ENCODE assay signal across 9 mouse cellular contexts in genomic region chr10:79985334-79986231, GRCm38 (mm10). TPM values are rescaled to one million over a fixed set of nuclear protein-coding genes. Genes with fewer than 3 reads are reported as not detected.
A peak's percentile ranks its signal among the peaks of the same experiment; 100 is the strongest.
DNase-seq lines count a peak whose midpoint lies in the region; ATAC-seq and TF ChIP-seq lines count a peak whose summit lies in the region.
"Had no signal": no experiment of that assay in that cellular context is flagged by ENCODE, and none has a peak within 500 bp of the region (broad histone marks: within the 10 kb centered on the region; RNA-seq: fewer than 3 reads in every experiment).

No protein-coding gene starts in this region.

- H3K27me3 ChIP-seq in E14TG2a.4 (ENCODE audit: insufficient read depth, low read length), result peaks cover 22% of the 10 kb centered on the region
- H3K27me3 ChIP-seq in forebrain, embryonic 14.5 days (replicated peaks; ENCODE audit: control insufficient read depth, insufficient read depth, low read length), result peaks cover 36% of the 10 kb centered on the region
- no peaks in the 10 kb centered on the region for H3K27me3 ChIP-seq in lung, embryonic 14.5 days (ENCODE audit: insufficient read depth, low read length)

- H3K36me3 ChIP-seq in E14TG2a.4 (ENCODE audit: insufficient read depth, low read length), result peaks cover 24% of the 10 kb centered on the region
- H3K36me3 ChIP-seq in forebrain, embryonic 14.5 days (ENCODE audit: control insufficient read depth, insufficient read depth, low read length), result 0 out of 2 replicates have a peak, but pooled peaks cover 7% of the 10 kb centered on the region
- peaks cover 12% of the 10 kb centered on the region; the same call in 1 of the 2 replicates for H3K36me3 ChIP-seq in lung, embryonic 14.5 days (ENCODE audit: insufficient read depth)

- H3K9ac ChIP-seq in forebrain, embryonic 14.5 days (ENCODE audit: low read length), result peak overlapping the region; percentile 75
- peak overlapping the region; percentile 65 for H3K9ac ChIP-seq in lung, embryonic 14.5 days

- DNase-seq in c-Kit-negative CD71-positive TER-119-positive erythroid progenitor cells, embryonic 14.5 days (ENCODE audit: low read depth, low spot score), result peak; percentile 74
- peak; percentile 66 for DNase-seq in forebrain, embryonic 14.5 days (ENCODE audit: low spot score)
- DNase-seq in heart, postnatal 4 days, result peak; percentile 65
- DNase-seq in layer of hippocampus, adult 9-10 months (ENCODE audit: low spot score), result peak; percentile 72
- peak; percentile 72 for DNase-seq in lung, embryonic 14.5 days
- peak; percentile 83 for DNase-seq in thymus, postnatal 25 days

- H3K4me2 ChIP-seq in forebrain, embryonic 14.5 days (ENCODE audit: low read length), result peak overlapping the region; percentile 95
- peak overlapping the region; percentile 76 for H3K4me2 ChIP-seq in lung, embryonic 14.5 days

- peak; percentile 25; the same call in 1 of the 2 replicates for ATAC-seq in forebrain, embryonic 14.5 days
- ATAC-seq in lung, embryonic 14.5 days (ENCODE audit: insufficient read depth), result no peak

- TF ChIP-seq POLR2A in olfactory bulb, adult 2 months (IDR thresholded peaks at IDR 0.05; ENCODE audit: insufficient read depth, low read depth, low read length), result 0 out of 2 replicates have a peak, but pooled peaks have one; percentile 15

- no peak for TF ChIP-seq CTCF in E14TG2a.4 (conservative IDR thresholded peaks at IDR 0.05; ENCODE audit: low read length)
- TF ChIP-seq CTCF in lung, embryonic 14.5 days (IDR thresholded peaks at IDR 0.05; ENCODE audit: low read depth), result no peak
- TF ChIP-seq CTCF in olfactory bulb, adult 2 months (IDR thresholded peaks at IDR 0.05; ENCODE audit: insufficient read depth, low read depth, low read length), result no peak

- peak overlapping the region; percentile 86 for H3K4me3 ChIP-seq in E14TG2a.4 (replicated peaks; ENCODE audit: low read length)
- peak overlapping the region; percentile 73 for H3K4me3 ChIP-seq in forebrain, embryonic 14.5 days (ENCODE audit: low read depth, low read length)
- peak overlapping the region; percentile 85 for H3K4me3 ChIP-seq in lung, embryonic 14.5 days (ENCODE audit: low read depth, low read length)
- peak overlapping the region; percentile 73 for H3K4me3 ChIP-seq in olfactory bulb, adult 2 months (ENCODE audit: insufficient read depth, low read depth, low read length)

- WGBS in forebrain, embryonic 14.5 days, result 4% methylated on average over 35 of the region's 35 CpGs
- WGBS in lung, embryonic 14.5 days, result 3% methylated on average over 35 of the region's 35 CpGs
- 2% methylated on average over 35 of the region's 35 CpGs for WGBS in olfactory bulb, adult 2 months

- H3K4me1 ChIP-seq in E14TG2a.4 (replicated peaks; ENCODE audit: low read depth, low read length), result peaks cover 76% of the 10 kb centered on the region
- peaks cover 22% of the 10 kb centered on the region for H3K4me1 ChIP-seq in forebrain, embryonic 14.5 days (ENCODE audit: control insufficient read depth, insufficient read depth, low read length)
- peaks cover 32% of the 10 kb centered on the region for H3K4me1 ChIP-seq in lung, embryonic 14.5 days (ENCODE audit: insufficient read depth)
- peaks cover 46% of the 10 kb centered on the region for H3K4me1 ChIP-seq in olfactory bulb, adult 2 months (ENCODE audit: control insufficient read depth, insufficient read depth, low read length)

- H3K9me3 ChIP-seq in E14TG2a.4 (ENCODE audit: low read length), result no peaks in the 10 kb centered on the region
- no peaks in the 10 kb centered on the region for H3K9me3 ChIP-seq in forebrain, embryonic 14.5 days (replicated peaks; ENCODE audit: control insufficient read depth, low read length)
- H3K9me3 ChIP-seq in lung, embryonic 14.5 days (ENCODE audit: low read depth, low read length), result no peaks in the 10 kb centered on the region

- H3K27ac ChIP-seq in forebrain, embryonic 14.5 days (ENCODE audit: low read depth, low read length), result peak overlapping the region; percentile 95
- peak overlapping the region; percentile 99 for H3K27ac ChIP-seq in lung, embryonic 14.5 days (ENCODE audit: low read depth)
- peak overlapping the region; percentile 95 for H3K27ac ChIP-seq in olfactory bulb, adult 2 months (ENCODE audit: insufficient read depth, low read depth, low read length)

RNA-seq across cellular contexts. Expression of gene Tmem259, which starts 1.5 kb away (rescaled TPM):
- 10.5 and 13.4 TPM in 2 replicates for polyA plus RNA-seq in forebrain, embryonic 14.5 days (2014; fragmentation: Nextera tagmentation; extraction: Ambion mirVana)
- total RNA-seq in heart, postnatal 4 days (2021), result 100 to 1,000 TPM; 117 to 120 TPM
- 19.3 and 23.4 TPM in 2 replicates for polyA plus RNA-seq in lung, embryonic 14.5 days (2014; fragmentation: Nextera tagmentation; extraction: Ambion mirVana)
- not detected in 2 replicates for polyA plus RNA-seq in olfactory bulb, adult 2 months (2012; ENCODE audit: insufficient read depth, insufficient read length, low replicate concordance, missing spikeins)

RNA-seq across cellular contexts. Expression of gene Cnn2, which starts 2.8 kb away (rescaled TPM):
- 33.2 and 40.0 TPM in 2 replicates for polyA plus RNA-seq in forebrain, embryonic 14.5 days (2014; fragmentation: Nextera tagmentation; extraction: Ambion mirVana)
- 100 to 1,000 TPM; 109 to 113 TPM for total RNA-seq in heart, postnatal 4 days (2021)
- 354 and 364 TPM in 2 replicates for polyA plus RNA-seq in lung, embryonic 14.5 days (2014; fragmentation: Nextera tagmentation; extraction: Ambion mirVana)
- polyA plus RNA-seq in olfactory bulb, adult 2 months (2012; ENCODE audit: insufficient read depth, insufficient read length, low replicate concordance, missing spikeins), result 124 and 250 TPM in 2 replicates

RNA-seq across cellular contexts. Expression of gene Abca7, which starts 10.7 kb away (rescaled TPM):
- polyA plus RNA-seq in forebrain, embryonic 14.5 days (2014; fragmentation: Nextera tagmentation; extraction: Ambion mirVana), result 2.1 and 3.1 TPM in 2 replicates
- 1 to 10 TPM; 6.9 to 8.1 TPM for total RNA-seq in heart, postnatal 4 days (2021)
- 3.0 and 3.5 TPM in 2 replicates for polyA plus RNA-seq in lung, embryonic 14.5 days (2014; fragmentation: Nextera tagmentation; extraction: Ambion mirVana)
- polyA plus RNA-seq in olfactory bulb, adult 2 months (2012; ENCODE audit: insufficient read depth, insufficient read length, low replicate concordance, missing spikeins), result not detected in 2 replicates

RNA-seq across cellular contexts. Expression of gene Grin3b, which starts 15.1 kb away (rescaled TPM):
- polyA plus RNA-seq in forebrain, embryonic 14.5 days (2014; fragmentation: Nextera tagmentation; extraction: Ambion mirVana), result 0.23 and 0.40 TPM in 2 replicates
- total RNA-seq in heart, postnatal 4 days (2021), result under 1 TPM in 1 of 2 experiments, not detected in 1; 0.21 TPM
- 0.30 and 0.41 TPM in 2 replicates for polyA plus RNA-seq in lung, embryonic 14.5 days (2014; fragmentation: Nextera tagmentation; extraction: Ambion mirVana)
- polyA plus RNA-seq in olfactory bulb, adult 2 months (2012; ENCODE audit: insufficient read depth, insufficient read length, low replicate concordance, missing spikeins), result not detected in 2 replicates
- polyA plus RNA-seq: large intestine, adult 2 months had no signal

RNA-seq across cellular contexts. Expression of gene Wdr18, which starts 25.6 kb away (rescaled TPM):
- 96.4 and 101 TPM in 2 replicates for polyA plus RNA-seq in forebrain, embryonic 14.5 days (2014; fragmentation: Nextera tagmentation; extraction: Ambion mirVana)
- 10 to 100 TPM; 25.5 to 28.5 TPM for total RNA-seq in heart, postnatal 4 days (2021)
- polyA plus RNA-seq in lung, embryonic 14.5 days (2014; fragmentation: Nextera tagmentation; extraction: Ambion mirVana), result 113 and 124 TPM in 2 replicates
- not detected in 2 replicates for polyA plus RNA-seq in olfactory bulb, adult 2 months (2012; ENCODE audit: insufficient read depth, insufficient read length, low replicate concordance, missing spikeins)

Comparison
In these comparisons a context has a peak if more than half of its experiments do, and no peak if none do; other contexts are left out.
1. RNA of gene Tmem259, which starts 1.5 kb away (polyA plus RNA-seq): 19.3 to 23.4 TPM in lung, embryonic 14.5 days and 10.5 to 13.4 TPM in forebrain, embryonic 14.5 days; not detected in olfactory bulb, adult 2 months; every median in the first group is over 10 times any median in the second.
2. Peak in every context shown above with its lines, with median percentiles within 50 percentile points of each other: H3K4me3 ChIP-seq, DNase-seq and H3K27ac ChIP-seq.